Mouse (Mus musculus) kidney, embryonic 15.5 days (tissue): ENCODE measurements at regions not wholly inside any gene's neighbourhood (a gene's known extent, or its start where the extent isn't known, plus 50 kb on each side); places are given as distances from the start of the nearest gene placed in this dataset.
"Not testable (repeated sequence)": the region's sequence is repeated elsewhere in the genome, so short reads cannot be mapped to it uniquely, and the experiment has no call there.

Experiments
- ATAC-seq: fragments of 200-750 bp; cut with Nextera tagmentation; replicated peaks from 2 replicates; pipeline ENCODE4 v1.8.0; 2017; ENCODE audit warnings: moderate TSS enrichment; ENCODE audit not compliant: low FRiP score
- H3K27ac ChIP-seq: fragments of 300-500 bp; sonication (generic); 2 replicates; pipeline ENCODE4 v1.5.1; 2015; ENCODE audit warnings: mild to moderate bottlenecking, inconsistent platforms
- H3K27me3 ChIP-seq: fragments of 300-500 bp; sonication (generic); 2 replicates; pipeline ENCODE4 v1.6.1; 2015; ENCODE audit warnings: inconsistent platforms
- H3K36me3 ChIP-seq: fragments of 300-500 bp; sonication (generic); 2 replicates; pipeline ENCODE4 v1.6.1; 2015; ENCODE audit warnings: inconsistent platforms
- H3K4me1 ChIP-seq: fragments of 300-500 bp; sonication (generic); 2 replicates; pipeline ENCODE4 v1.6.1; 2015; ENCODE audit warnings: inconsistent platforms
- H3K4me2 ChIP-seq: fragments of 300-500 bp; sonication (generic); 2 replicates; pipeline ENCODE4 v1.6.1; 2015; ENCODE audit warnings: moderate library complexity, mild to moderate bottlenecking, inconsistent platforms
- H3K4me3 ChIP-seq: fragments of 300-500 bp; sonication (generic); replicated peaks from 2 replicates; pipeline ENCODE4 v1.5.1; 2015; ENCODE audit warnings: mild to moderate bottlenecking, inconsistent platforms
- H3K9ac ChIP-seq: fragments of 300-500 bp; sonication (generic); 2 replicates; pipeline ENCODE4 v1.6.1; 2015; ENCODE audit warnings: mild to moderate bottlenecking, inconsistent platforms
- H3K9me3 ChIP-seq: fragments of 300-500 bp; sonication (generic); replicated peaks from 2 replicates; pipeline ENCODE4 v1.6.1; 2016; ENCODE audit warnings: inconsistent platforms
- WGBS: fragments of 180-500 bp; shearing (Covaris S2); methylation state at CpG from one replicate; pipeline ENCODE4 v1.1.7; 2015; ENCODE audit warnings: mixed read lengths; 5-methylcytosine and 5-hydroxymethylcytosine counted together

- Histone ChIP-seq H3K27me3 (no peaks in the 10 kb centered on the region), H3K36me3 (no peaks in the 10 kb centered on the region), H3K9ac (no peak overlapping the region), H3K27ac (no peak overlapping the region), H3K9me3 (no peaks in the 10 kb centered on the region), H3K4me2 (no peak overlapping the region), H3K4me1 (no peaks in the 10 kb centered on the region), H3K4me3 (no peak overlapping the region)
- 62% methylated on average over 10 of the region's 10 CpGs for WGBS
- no peak; the same call in 1 of the 2 replicates for ATAC-seq
These were observed 287.9 kb downstream of the Kif2b start for GRCm38 (mm10) chr11:91289194-91290123.

- Histone ChIP-seq H3K4me1 (no peaks in the 10 kb centered on the region), H3K4me3 (no peak overlapping the region), H3K9ac (no peak overlapping the region), H3K27me3 (no peaks in the 10 kb centered on the region), H3K9me3 (no peaks in the 10 kb centered on the region), H3K36me3 (no peaks in the 10 kb centered on the region), H3K27ac (no peak overlapping the region), H3K4me2 (no peak overlapping the region)
- ATAC-seq: no peak
These were observed 291.0 kb downstream of the Kif2b start for GRCm38 (mm10) chr11:91286376-91286775.

- Histone ChIP-seq H3K36me3 (no peaks in the 10 kb centered on the region), H3K4me3 (no peak overlapping the region), H3K9ac (no peak overlapping the region), H3K27ac (no peak overlapping the region), H3K27me3 (no peaks in the 10 kb centered on the region), H3K9me3 (no peaks in the 10 kb centered on the region), H3K4me2 (no peak overlapping the region), H3K4me1 (no peaks in the 10 kb centered on the region)
- WGBS: 43% methylated on average over 4 of the region's 4 CpGs
- ATAC-seq: no peak; the same call in 1 of the 2 replicates
These were observed 315.1 kb downstream of the Kif2b start for GRCm38 (mm10) chr11:91262216-91262615.

GRCm38 (mm10) chr11:91242061-91242460 lies 335.3 kb downstream of the Kif2b start:
- H3K4me3 ChIP-seq, H3K36me3 ChIP-seq, H3K4me1 ChIP-seq, ATAC-seq, H3K27ac ChIP-seq, H3K4me2 ChIP-seq, H3K27me3 ChIP-seq, H3K9me3 ChIP-seq, H3K9ac ChIP-seq: not testable (repeated sequence)
- WGBS: 77% methylated on average over 3 of the region's 3 CpGs

GRCm38 (mm10) chr11:91216158-91216557 lies 361.2 kb downstream of the Kif2b start:
- no peak for ATAC-seq
- no peaks in the 10 kb centered on the region for H3K27me3 ChIP-seq
- no peak overlapping the region for H3K9ac ChIP-seq
- no peaks in the 10 kb centered on the region for H3K36me3 ChIP-seq
- no peaks in the 10 kb centered on the region for H3K4me1 ChIP-seq
- no peaks in the 10 kb centered on the region for H3K9me3 ChIP-seq
- H3K4me2 ChIP-seq: no peak overlapping the region
- WGBS: 96% methylated on average over 1 of the region's 1 CpGs
- H3K27ac ChIP-seq: no peak overlapping the region
- H3K4me3 ChIP-seq: no peak overlapping the region

GRCm38 (mm10) chr11:91213104-91213503 lies 364.3 kb downstream of the Kif2b start:
- Histone ChIP-seq H3K27me3 (no peaks in the 10 kb centered on the region), H3K36me3 (no peaks in the 10 kb centered on the region), H3K4me1 (no peaks in the 10 kb centered on the region), H3K27ac (no peak overlapping the region), H3K4me3 (no peak overlapping the region), H3K9me3 (no peaks in the 10 kb centered on the region), H3K9ac (no peak overlapping the region), H3K4me2 (no peak overlapping the region)
- ATAC-seq: no peak
- WGBS: 69% methylated on average over 2 of the region's 2 CpGs

- H3K9me3 ChIP-seq: no peaks in the 10 kb centered on the region
- no peak overlapping the region for H3K4me3 ChIP-seq
- no peak overlapping the region for H3K4me2 ChIP-seq
- H3K9ac ChIP-seq: no peak overlapping the region
- H3K27me3 ChIP-seq: no peaks in the 10 kb centered on the region
- ATAC-seq: no peak
- no peak overlapping the region for H3K27ac ChIP-seq
- H3K36me3 ChIP-seq: no peaks in the 10 kb centered on the region
- no peaks in the 10 kb centered on the region for H3K4me1 ChIP-seq
- 40% methylated on average over 7 of the region's 7 CpGs for WGBS
These were observed 370.9 kb downstream of the Kif2b start for GRCm38 (mm10) chr11:91206470-91206869.

- Histone ChIP-seq H3K27ac (no peak overlapping the region), H3K4me2 (no peak overlapping the region), H3K4me1 (no peaks in the 10 kb centered on the region), H3K9ac (no peak overlapping the region), H3K36me3 (no peaks in the 10 kb centered on the region), H3K9me3 (no peaks in the 10 kb centered on the region), H3K4me3 (no peak overlapping the region), H3K27me3 (no peaks in the 10 kb centered on the region)
- 82% methylated on average over 7 of the region's 7 CpGs for WGBS
- ATAC-seq: no peak
These were observed 372.9 kb downstream of the Kif2b start for GRCm38 (mm10) chr11:91204416-91204815.

- H3K4me3 ChIP-seq: no peak overlapping the region
- no peaks in the 10 kb centered on the region for H3K4me1 ChIP-seq
- no peak overlapping the region for H3K27ac ChIP-seq
- H3K36me3 ChIP-seq: no peaks in the 10 kb centered on the region
- no peak overlapping the region for H3K4me2 ChIP-seq
- ATAC-seq: no peak
- H3K27me3 ChIP-seq: no peaks in the 10 kb centered on the region
- no peak overlapping the region for H3K9ac ChIP-seq
- no peaks in the 10 kb centered on the region for H3K9me3 ChIP-seq
- 19% methylated on average over 4 of the region's 4 CpGs for WGBS
These were observed 380.5 kb downstream of the Kif2b start for GRCm38 (mm10) chr11:91196841-91197240.

GRCm38 (mm10) chr11:91196351-91196750 lies 381.0 kb downstream of the Kif2b start:
- no peaks in the 10 kb centered on the region for H3K4me1 ChIP-seq
- no peaks in the 10 kb centered on the region for H3K36me3 ChIP-seq
- H3K4me3 ChIP-seq: no peak overlapping the region
- H3K27me3 ChIP-seq: no peaks in the 10 kb centered on the region
- no peak overlapping the region for H3K9ac ChIP-seq
- no peak overlapping the region for H3K27ac ChIP-seq
- 46% methylated on average over 6 of the region's 6 CpGs for WGBS
- no peaks in the 10 kb centered on the region for H3K9me3 ChIP-seq
- ATAC-seq: no peak
- no peak overlapping the region for H3K4me2 ChIP-seq

GRCm38 (mm10) chr11:91167336-91167735 lies 410.0 kb downstream of the Kif2b start:
- H3K9ac ChIP-seq, H3K36me3 ChIP-seq, H3K27me3 ChIP-seq, ATAC-seq, H3K4me2 ChIP-seq, H3K4me1 ChIP-seq, H3K4me3 ChIP-seq, H3K27ac ChIP-seq, H3K9me3 ChIP-seq: not testable (repeated sequence)
- 32% methylated on average over 2 of the region's 2 CpGs for WGBS

- WGBS: 65% methylated on average over 9 of the region's 9 CpGs
- H3K4me3 ChIP-seq: no peak overlapping the region
These were observed 443.5 kb downstream of the Kif2b start for GRCm38 (mm10) chr11:91133753-91134270.

More at GRCm38 (mm10) chr11:91133753-91134270, 443.5 kb downstream of the Kif2b start:
- Histone ChIP-seq H3K4me1 (0 out of 2 replicates have a peak, but pooled peaks cover 4% of the 10 kb centered on the region), H3K36me3 (no peaks in the 10 kb centered on the region), H3K4me2 (no peak overlapping the region), H3K9ac (no peak overlapping the region), H3K9me3 (no peaks in the 10 kb centered on the region), H3K27me3 (no peaks in the 10 kb centered on the region), H3K27ac (no peak overlapping the region)
- ATAC-seq: no peak
